Mouse (Mus musculus): ENCODE data around the gene Gm44511. TPM values are rescaled to one million over a fixed set of nuclear protein-coding genes. Genes with fewer than 3 reads are reported as not detected.
"Not testable (repeated sequence)": the region's sequence is repeated elsewhere in the genome, so short reads cannot be mapped to it uniquely, and the experiment has no call there.

Gene Gm44511
- polyA plus RNA-seq, 1 experiment, result not detected

DNA sequence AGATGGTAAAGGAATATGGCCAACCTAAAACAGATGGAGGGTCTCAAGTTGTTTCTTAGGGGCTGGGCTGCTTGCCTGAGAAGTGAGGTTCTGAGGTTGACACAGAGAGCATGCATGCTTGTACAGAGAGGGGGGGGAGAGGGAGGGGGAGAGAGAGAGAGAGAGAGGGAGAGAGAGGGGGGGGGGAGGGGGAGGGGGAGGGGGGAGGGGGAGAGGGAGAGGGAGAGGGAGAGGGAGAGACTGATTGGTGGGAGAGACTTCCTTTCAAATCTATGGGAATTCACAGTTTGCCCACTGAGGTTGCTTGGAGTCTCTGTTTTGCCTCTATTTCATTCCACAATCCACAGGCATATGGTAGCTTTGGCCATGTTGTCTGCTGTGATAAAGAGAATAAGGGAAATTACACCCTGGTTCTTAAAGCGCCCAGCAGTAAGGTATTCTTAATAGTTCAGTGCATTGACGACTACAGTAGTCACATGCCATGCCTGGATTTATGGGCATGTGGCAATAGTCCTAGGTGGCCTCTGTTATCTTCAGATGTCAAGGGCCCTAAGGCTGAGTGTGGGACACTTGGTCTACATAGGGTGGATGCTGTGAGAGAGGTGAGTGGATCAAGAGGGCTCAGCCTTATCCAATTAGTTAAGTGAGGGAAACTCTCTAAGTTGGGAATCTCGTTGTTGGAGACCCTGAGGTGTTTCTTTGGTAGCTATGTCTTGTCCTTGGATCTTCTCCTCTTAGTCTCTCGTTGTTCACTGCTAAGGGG, 15.4 kb upstream of the Gm44511 start:
- no peak for DNase-seq (ENCODE audit: extremely low spot score in 1 of 2, low spot score in 1 of 2)

- DNase-seq (ENCODE audit: extremely low spot score in 1 of 2, low spot score in 1 of 2), result not testable (repeated sequence)
Measured at GRCm38 (mm10) chr6:128840669-128841068, 14.6 kb upstream of the Gm44511 start.

- no peak for DNase-seq (ENCODE audit: extremely low spot score in 1 of 2, low spot score in 1 of 2)
Measured at GRCm38 (mm10) chr6:128839921-128840320, 13.8 kb upstream of the Gm44511 start.

- DNase-seq (ENCODE audit: extremely low spot score in 1 of 2, low spot score in 1 of 2), result peak; percentile 64 to 82
Measured at GRCm38 (mm10) chr6:128839266-128839771, 13.2 kb upstream of the Gm44511 start.

- peak; percentile 81 to 95 for DNase-seq (ENCODE audit: extremely low spot score in 1 of 2, low spot score in 1 of 2)
Measured at GRCm38 (mm10) chr6:128838342-128839265, 12.5 kb upstream of the Gm44511 start.

GRCm38 (mm10) chr6:128837454-128838341, 11.6 kb upstream of the Gm44511 start:
- peak in 1 of 2 experiments; percentile 8 for DNase-seq (ENCODE audit: extremely low spot score in 1 of 2, low spot score in 1 of 2)

- no peak for DNase-seq (ENCODE audit: extremely low spot score in 1 of 2, low spot score in 1 of 2)
Measured at GRCm38 (mm10) chr6:128836955-128837334, 10.8 kb upstream of the Gm44511 start.

- DNase-seq (ENCODE audit: extremely low spot score in 1 of 2, low spot score in 1 of 2), result no peak
Measured at GRCm38 (mm10) chr6:128836191-128836954, 10.3 kb upstream of the Gm44511 start.

DNA sequence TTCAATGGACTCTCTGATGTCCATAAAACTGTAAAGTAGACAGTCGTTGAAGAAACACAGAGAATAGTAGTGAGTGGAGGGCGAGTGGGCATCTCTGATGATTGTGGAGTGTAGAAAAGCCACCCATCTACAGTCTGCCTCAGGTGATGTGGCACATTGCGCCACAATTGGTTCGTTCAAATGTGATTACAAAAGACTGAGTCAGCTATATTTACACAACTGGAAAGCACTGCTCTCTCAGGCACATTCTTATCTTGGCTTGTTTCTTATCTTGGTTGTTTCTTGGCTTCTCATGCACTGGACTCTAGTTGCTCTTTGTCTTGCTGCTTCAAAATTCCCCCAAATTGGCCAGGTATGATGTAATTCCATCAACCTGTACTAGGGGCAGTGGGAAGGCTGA, 9.5 kb upstream of the Gm44511 start:
- no peak for DNase-seq (ENCODE audit: extremely low spot score in 1 of 2, low spot score in 1 of 2)

DNA sequence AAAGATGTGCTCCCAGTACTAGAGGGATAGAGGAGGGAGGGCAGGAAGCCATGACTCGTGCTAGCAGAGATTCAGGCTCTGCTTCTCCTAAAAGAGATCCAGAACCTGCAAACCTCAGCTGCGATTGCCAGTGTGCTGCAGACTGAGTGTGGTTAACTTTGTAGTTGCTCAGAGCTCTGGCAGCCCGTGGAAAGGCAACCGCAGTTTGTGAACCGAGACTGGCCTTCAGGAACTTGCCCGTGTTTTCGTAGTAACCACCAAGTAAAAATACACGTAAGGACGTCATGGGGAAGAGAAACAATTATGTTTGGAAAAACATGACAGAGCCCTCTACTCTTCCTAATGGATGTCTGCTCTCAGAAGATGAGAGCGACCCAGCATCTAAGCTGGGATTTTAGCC, 6.9 kb upstream of the Gm44511 start:
- no peak for DNase-seq (ENCODE audit: extremely low spot score in 1 of 2, low spot score in 1 of 2)

DNA sequence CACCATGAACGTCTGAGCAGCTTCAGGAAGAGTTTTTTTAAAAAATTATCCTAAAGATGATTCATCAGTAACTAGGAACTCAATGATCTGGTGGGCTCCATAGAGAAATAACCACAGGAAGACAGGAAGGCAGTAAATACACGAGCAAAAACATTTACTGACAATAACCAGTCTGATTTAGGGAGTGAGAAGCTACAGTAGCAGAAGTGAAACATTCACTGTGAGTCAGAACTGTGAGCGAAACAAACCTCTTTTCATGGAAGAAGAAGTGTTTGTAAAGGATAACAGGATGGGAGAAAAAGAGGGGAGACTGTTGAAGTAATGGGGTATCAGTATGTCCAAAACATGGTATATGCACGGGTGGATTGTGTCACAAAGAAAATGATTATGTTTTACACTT, 3.7 kb upstream of the Gm44511 start:
- DNase-seq (ENCODE audit: extremely low spot score in 1 of 2, low spot score in 1 of 2), result no peak

DNA sequence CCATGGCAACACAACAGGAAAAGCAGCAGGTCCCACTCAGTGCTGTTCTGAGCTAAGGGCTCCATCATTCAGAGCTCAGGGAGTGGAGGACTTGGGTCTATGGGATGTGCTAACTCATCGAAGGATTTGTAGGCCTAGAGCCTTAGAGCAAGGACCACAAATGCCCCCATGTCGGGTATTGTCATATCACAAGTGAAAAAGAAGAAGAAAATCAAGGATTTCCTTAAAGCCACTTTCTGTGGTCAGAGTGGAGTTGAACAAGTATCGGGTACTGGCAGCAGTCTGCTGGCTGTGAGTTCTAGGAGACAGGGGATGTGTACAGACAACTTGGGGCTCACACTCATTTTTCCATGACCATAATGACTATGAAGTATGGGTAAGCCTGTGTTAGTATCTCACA, 666 bp upstream of the Gm44511 start:
- DNase-seq (ENCODE audit: extremely low spot score in 1 of 2, low spot score in 1 of 2), result no peak

GRCm38 (mm10) chr6:128818083-128818802, 7.9 kb downstream of the Gm44511 start:
- DNase-seq (ENCODE audit: extremely low spot score in 1 of 2, low spot score in 1 of 2), result no peak

DNA sequence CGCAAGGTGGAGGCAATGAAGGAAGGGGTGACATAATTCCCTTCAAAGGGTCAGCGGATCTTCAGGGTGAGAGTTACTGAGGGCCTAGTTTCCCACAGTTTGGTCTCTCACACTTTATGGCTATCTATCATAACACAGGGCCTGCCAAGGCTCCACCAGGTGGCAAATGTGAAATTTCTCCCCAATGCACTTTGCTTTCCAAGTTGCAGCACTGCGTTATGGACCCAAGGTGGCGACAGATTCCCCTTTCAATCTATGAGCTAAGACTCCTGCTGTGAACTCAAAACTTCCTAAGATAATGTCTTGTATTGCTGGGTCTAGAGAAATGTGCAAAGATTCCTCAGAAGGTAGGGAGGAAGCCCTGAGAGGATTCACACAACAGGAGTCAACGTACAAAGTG, 17.6 kb downstream of the Gm44511 start:
- peak in 1 of 2 experiments; percentile 40 for DNase-seq (ENCODE audit: extremely low spot score in 1 of 2, low spot score in 1 of 2)

GRCm38 (mm10) chr6:128807021-128807420, 19.1 kb downstream of the Gm44511 start:
- peak in 1 of 2 experiments; percentile 15 for DNase-seq (ENCODE audit: extremely low spot score in 1 of 2, low spot score in 1 of 2)

DNA sequence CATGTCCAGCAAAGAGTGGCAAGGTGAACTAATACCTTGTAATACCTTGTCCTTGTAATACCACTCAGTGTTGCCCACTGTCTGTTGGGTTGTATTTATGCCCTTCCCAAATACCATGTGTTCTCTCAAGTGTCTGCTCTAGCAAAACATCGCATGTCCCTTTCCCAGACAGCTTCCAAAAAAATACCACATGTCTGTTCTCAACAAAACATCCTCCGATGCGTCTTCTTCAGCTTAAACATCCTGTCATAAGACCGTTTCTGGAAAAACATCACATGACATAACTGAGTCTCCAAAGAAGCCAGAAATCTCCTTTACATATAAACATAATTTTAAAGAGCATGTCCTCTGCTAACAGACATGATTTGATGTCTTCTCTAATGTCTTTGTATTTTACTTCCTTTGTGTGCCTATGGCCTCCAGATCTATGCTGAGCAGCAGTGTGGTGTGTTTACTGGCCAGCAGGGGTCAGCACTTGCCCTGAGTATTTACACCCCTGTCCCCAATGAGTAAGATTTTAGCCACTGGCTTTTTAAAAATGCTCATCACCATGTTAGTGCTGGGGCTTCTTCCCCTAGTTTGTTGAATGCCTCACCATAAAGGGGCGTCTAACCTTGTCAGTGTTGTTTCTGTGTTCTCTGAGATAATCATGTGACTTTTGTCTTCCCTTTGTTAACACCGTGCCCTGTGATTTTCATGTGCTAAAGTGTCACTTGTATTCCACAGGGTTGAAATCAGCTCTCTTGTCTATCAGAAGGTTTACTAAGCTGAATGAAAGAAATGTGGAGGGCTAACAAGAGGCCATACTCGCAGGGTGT, 21.1 kb downstream of the Gm44511 start:
- DNase-seq (ENCODE audit: extremely low spot score in 1 of 2, low spot score in 1 of 2), result peak; percentile 32 to 64

DNA sequence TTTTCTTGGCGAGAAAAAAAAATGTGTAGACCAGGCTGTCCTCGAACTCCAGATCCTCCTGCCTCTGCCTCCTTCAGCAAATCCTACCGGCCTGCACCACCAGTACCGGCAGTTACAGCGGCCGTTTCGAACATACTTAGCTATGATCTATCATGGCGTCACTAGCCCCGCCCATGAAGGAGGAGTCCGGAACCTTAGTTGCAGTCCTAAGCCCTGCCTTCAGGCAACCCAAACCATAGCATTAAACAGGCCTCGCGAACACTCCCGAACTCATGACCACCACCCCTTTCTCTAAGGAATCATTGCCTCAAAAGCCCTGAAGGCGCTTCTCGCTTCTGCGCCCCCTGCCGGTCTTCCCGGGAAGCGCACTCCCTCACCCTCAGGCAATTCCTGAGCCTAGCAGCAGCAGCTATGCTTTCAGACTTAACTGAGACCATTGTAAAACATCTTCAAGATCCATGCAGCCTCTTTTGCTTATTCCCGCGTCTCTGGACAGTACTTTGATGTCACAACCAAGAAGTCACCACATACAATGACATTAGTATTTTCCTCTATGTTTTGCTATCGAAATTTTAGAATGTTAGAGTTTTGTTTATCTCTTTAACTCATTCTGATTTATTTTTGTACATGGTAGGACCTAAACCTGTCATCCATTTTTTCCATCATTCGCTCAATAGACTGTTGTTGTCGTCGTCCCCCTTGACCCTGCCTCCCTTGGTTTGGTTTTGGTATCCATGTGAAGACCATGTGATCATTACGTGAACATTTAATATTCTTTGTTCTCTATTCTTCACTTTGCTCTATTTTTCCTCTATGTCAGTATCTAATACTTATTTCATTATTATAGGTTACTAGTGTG, 22.9 kb downstream of the Gm44511 start:
- DNase-seq (ENCODE audit: extremely low spot score in 1 of 2, low spot score in 1 of 2), result peak; percentile 96 to 100
